Mouse (Mus musculus) embryonic facial prominence, embryonic 11.5 days (tissue): ENCODE measurements at regions not wholly inside any gene's neighbourhood (a gene's known extent, or its start where the extent isn't known, plus 50 kb on each side); places are given as distances from the start of the nearest gene placed in this dataset.

ENCODE experiments used
- ATAC-seq: fragments of 200-750 bp; cut with Nextera tagmentation; replicated peaks from 2 replicates; pipeline ENCODE4 v1.8.0; 2017; ENCODE audit warnings: low read depth; ENCODE audit not compliant: insufficient number of reproducible peaks, low FRiP score, low TSS enrichment
- DNase-seq: peaks from one replicate; pipeline ENCODE4 v3.0.0-alpha.2; 2015; ENCODE audit warnings: low spot score
- H3K27ac ChIP-seq: fragments of 300-500 bp; sonication (generic); replicated peaks from 2 replicates; pipeline ENCODE4 v1.5.1; 2014; ENCODE audit warnings: mild to moderate bottlenecking, low read depth, low read length, control low read depth
- H3K27me3 ChIP-seq: fragments of 300-500 bp; sonication (generic); 2 replicates; pipeline ENCODE4 v1.6.1; 2014; ENCODE audit warnings: mild to moderate bottlenecking, low read length, moderate library complexity, mixed read lengths; ENCODE audit not compliant: control insufficient read depth, insufficient read depth
- H3K36me3 ChIP-seq: fragments of 300-500 bp; sonication (generic); replicated peaks from 2 replicates; pipeline ENCODE4 v1.6.1; 2014; ENCODE audit warnings: low read depth, mild to moderate bottlenecking, low read length, moderate library complexity, mixed read lengths; ENCODE audit not compliant: control insufficient read depth, insufficient read depth
- H3K4me1 ChIP-seq: fragments of 300-500 bp; sonication (generic); 2 replicates; pipeline ENCODE4 v1.6.1; 2014; ENCODE audit warnings: low read length, mixed read lengths; ENCODE audit not compliant: control insufficient read depth, insufficient read depth
- H3K4me2 ChIP-seq: fragments of 300-500 bp; sonication (generic); 2 replicates; pipeline ENCODE4 v1.6.1; 2014; ENCODE audit warnings: low read depth, mild to moderate bottlenecking, control low read depth, low read length, moderate library complexity
- H3K4me3 ChIP-seq: fragments of 300-500 bp; sonication (generic); 2 replicates; pipeline ENCODE4 v1.5.1; 2014; ENCODE audit warnings: low read depth, low read length, control low read depth
- H3K9ac ChIP-seq: fragments of 300-500 bp; sonication (generic); replicated peaks from 2 replicates; pipeline ENCODE4 v1.6.1; 2014; ENCODE audit warnings: mild to moderate bottlenecking, control low read depth, low read length
- H3K9me3 ChIP-seq: fragments of 300-500 bp; sonication (generic); replicated peaks from 2 replicates; pipeline ENCODE4 v1.6.1; 2016; ENCODE audit warnings: mild to moderate bottlenecking, low read length, inconsistent platforms, mixed read lengths; ENCODE audit not compliant: control insufficient read depth
- WGBS: fragments of 180-500 bp; shearing (Covaris S2); extraction: QIAGEN DNeasy Blood & Tissue Kit; methylation state at CpG from one replicate; pipeline ENCODE4 v1.1.7; 2014; 5-methylcytosine and 5-hydroxymethylcytosine counted together

- H3K4me3 ChIP-seq = no peak overlapping the region
- H3K9me3 ChIP-seq = no peaks in the 10 kb centered on the region
- H3K4me1 ChIP-seq = no peaks in the 10 kb centered on the region
- no peaks in the 10 kb centered on the region for H3K36me3 ChIP-seq
- H3K9ac ChIP-seq = no peak overlapping the region
- no peak overlapping the region for H3K27ac ChIP-seq
- H3K27me3 ChIP-seq = peaks cover 21% of the 10 kb centered on the region
- WGBS = 53% methylated on average over 4 of the region's 4 CpGs
- DNase-seq (no peak), ATAC-seq (no peak)
- no peak overlapping the region for H3K4me2 ChIP-seq
These were observed 82.3 kb downstream of the Hif1an start for GRCm38 (mm10) chr19:44644929-44645328.

GRCm38 (mm10) chr19:44646548-44646947, 83.9 kb downstream of the Hif1an start:
- Histone ChIP-seq H3K9ac (no peak overlapping the region), H3K4me2 (no peak overlapping the region), H3K36me3 (no peaks in the 10 kb centered on the region), H3K27ac (no peak overlapping the region), H3K27me3 (peaks cover 29% of the 10 kb centered on the region), H3K4me3 (no peak overlapping the region), H3K4me1 (no peaks in the 10 kb centered on the region), H3K9me3 (no peaks in the 10 kb centered on the region)
- DNase-seq (no peak), ATAC-seq (no peak)
- 83% methylated on average over 9 of the region's 9 CpGs for WGBS

- 67% methylated on average over 7 of the region's 7 CpGs for WGBS
These were observed 86.6 kb downstream of the Hif1an start for GRCm38 (mm10) chr19:44649206-44649605.

GRCm38 (mm10) chr19:44650841-44651240, 88.2 kb downstream of the Hif1an start:
- Histone ChIP-seq H3K4me1 (no peaks in the 10 kb centered on the region), H3K4me2 (no peak overlapping the region), H3K4me3 (no peak overlapping the region), H3K9ac (no peak overlapping the region), H3K27ac (no peak overlapping the region), H3K36me3 (no peaks in the 10 kb centered on the region), H3K27me3 (peaks cover 30% of the 10 kb centered on the region), H3K9me3 (no peaks in the 10 kb centered on the region)
- ATAC-seq (no peak), DNase-seq (no peak)
- 38% methylated on average over 2 of the region's 2 CpGs for WGBS

More at GRCm38 (mm10) chr19:44649206-44649605, 86.6 kb downstream of the Hif1an start:
- H3K4me2 ChIP-seq = no peak overlapping the region
- no peak for DNase-seq
- no peaks in the 10 kb centered on the region for H3K9me3 ChIP-seq
- no peak overlapping the region for H3K4me3 ChIP-seq
- H3K27me3 ChIP-seq = peaks cover 30% of the 10 kb centered on the region
- H3K9ac ChIP-seq = no peak overlapping the region
- H3K4me1 ChIP-seq = no peaks in the 10 kb centered on the region
- ATAC-seq = no peak
- no peak overlapping the region for H3K27ac ChIP-seq
- H3K36me3 ChIP-seq = no peaks in the 10 kb centered on the region

- no peak for DNase-seq
- no peak overlapping the region for H3K4me3 ChIP-seq
- WGBS = 1% methylated on average over 4 of the region's 4 CpGs
- no peak overlapping the region for H3K4me2 ChIP-seq
- H3K27me3 ChIP-seq = peaks cover 30% of the 10 kb centered on the region
- H3K36me3 ChIP-seq = no peaks in the 10 kb centered on the region
- H3K4me1 ChIP-seq = no peaks in the 10 kb centered on the region
- ATAC-seq = no peak
- no peak overlapping the region for H3K27ac ChIP-seq
- no peaks in the 10 kb centered on the region for H3K9me3 ChIP-seq
- H3K9ac ChIP-seq = no peak overlapping the region
These were observed 89.0 kb downstream of the Hif1an start for GRCm38 (mm10) chr19:44651605-44652004.

- H3K27ac ChIP-seq = no peak overlapping the region
- H3K4me3 ChIP-seq = no peak overlapping the region
- DNase-seq = peak; percentile 69
- no peak overlapping the region for H3K9ac ChIP-seq
- ATAC-seq = peak; percentile 59
- H3K4me1 ChIP-seq = no peaks in the 10 kb centered on the region
- no peaks in the 10 kb centered on the region for H3K9me3 ChIP-seq
- WGBS = under 1% methylated on average over 6 of the region's 6 CpGs
- H3K27me3 ChIP-seq = peaks cover 9% of the 10 kb centered on the region
- H3K36me3 ChIP-seq = no peaks in the 10 kb centered on the region
- H3K4me2 ChIP-seq = no peak overlapping the region
These were observed 93.1 kb downstream of the Hif1an start for GRCm38 (mm10) chr19:44655719-44656118.

GRCm38 (mm10) chr19:44659316-44659715, 96.5 kb upstream of the Pax2 start:
- H3K9ac ChIP-seq = no peak overlapping the region
- no peaks in the 10 kb centered on the region; the same call in 1 of the 2 replicates for H3K27me3 ChIP-seq

GRCm38 (mm10) chr19:44669535-44669958, 86.3 kb upstream of the Pax2 start:
- WGBS = 1% methylated on average over 14 of the region's 14 CpGs
- H3K36me3 ChIP-seq = no peaks in the 10 kb centered on the region
- H3K9ac ChIP-seq = peak overlapping the region; percentile 11; the same call in 1 of the 2 replicates
- no peak overlapping the region for H3K27ac ChIP-seq
- no peaks in the 10 kb centered on the region for H3K9me3 ChIP-seq
- H3K4me1 ChIP-seq = peaks cover 8% of the 10 kb centered on the region; the same call in 1 of the 2 replicates
- H3K27me3 ChIP-seq = peaks cover 57% of the 10 kb centered on the region
- H3K4me2 ChIP-seq = peak overlapping the region; percentile 66
- ATAC-seq (no peak), DNase-seq (peak; percentile 70)
- peak overlapping the region; percentile 28 for H3K4me3 ChIP-seq

More at GRCm38 (mm10) chr19:44659316-44659715, 96.5 kb upstream of the Pax2 start:
- Histone ChIP-seq H3K36me3 (no peaks in the 10 kb centered on the region), H3K4me1 (no peaks in the 10 kb centered on the region), H3K4me2 (no peak overlapping the region), H3K9me3 (no peaks in the 10 kb centered on the region), H3K4me3 (no peak overlapping the region), H3K27ac (no peak overlapping the region)
- DNase-seq (no peak), ATAC-seq (no peak)
- WGBS = 21% methylated on average over 10 of the region's 10 CpGs
